Mouse (Mus musculus): ENCODE data around the gene D130043K22Rik.

GRCm38 (mm10) chr13:24945567-24945966, 100.6 kb downstream of the D130043K22Rik start:
- TF ChIP-seq CTCF (IDR thresholded peaks at IDR 0.05; ENCODE audit: borderline replicate concordance, insufficient read depth, low read depth, low read length) (no peak), POLR2A (IDR thresholded peaks at IDR 0.05; ENCODE audit: borderline replicate concordance, insufficient read depth, low read length) (no peak)

Measured in cerebellum, adult 2 months (tissue).